Mouse (Mus musculus): ENCODE data around the gene Itpr1. TPM values are rescaled to one million over a fixed set of nuclear protein-coding genes. Genes with fewer than 3 reads are reported as not detected.

Gene Itpr1
- polyA plus RNA-seq, 1 experiment from 2014 or later: 15.7 TPM

DNA sequence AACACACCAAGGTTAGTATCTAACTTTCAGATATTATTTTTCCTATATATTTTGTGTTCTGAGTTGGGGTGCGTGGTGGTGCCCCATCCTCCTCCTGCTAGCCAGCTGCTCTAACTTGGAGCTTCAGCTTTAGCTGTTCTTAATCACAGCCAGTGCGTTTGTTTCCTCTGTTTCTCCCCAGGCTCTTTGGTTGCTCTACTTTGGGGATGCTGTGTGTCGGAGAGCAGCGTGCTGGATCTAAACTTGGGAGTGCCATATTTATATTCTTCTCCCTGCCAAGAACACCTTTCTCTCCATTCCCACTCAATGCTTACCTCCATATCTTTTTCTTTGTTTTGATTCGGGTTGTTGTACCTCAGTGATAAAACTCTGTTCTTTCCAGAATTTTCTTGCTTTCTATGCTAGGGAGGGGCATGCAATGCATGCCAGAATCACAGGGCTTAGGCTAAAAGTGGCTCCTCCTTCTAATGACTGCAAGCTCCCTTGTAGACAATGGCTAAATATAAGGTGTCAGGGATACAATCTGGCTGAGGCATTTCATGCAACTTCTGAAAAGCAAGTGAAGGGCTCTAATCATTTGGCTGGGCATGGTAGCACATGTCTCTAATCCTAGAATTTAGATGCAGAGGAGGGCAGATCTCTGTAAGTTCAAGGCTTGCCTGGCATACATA is 381.4 kb downstream of the Itpr1 start:
- no peak overlapping the region for H3K4me2 ChIP-seq
- no peak for DNase-seq

GRCm38 (mm10) chr6:108598691-108599090 is 385.8 kb downstream of the Itpr1 start:
- Histone ChIP-seq H3K9me3 (ENCODE audit: low read depth, low read length) (no peaks in the 10 kb centered on the region), H3K9ac (no peak overlapping the region), H3K27me3 (ENCODE audit: insufficient read depth, low read length) (no peaks in the 10 kb centered on the region), H3K4me2 (no peak overlapping the region), H3K36me3 (ENCODE audit: insufficient read depth) (no peaks in the 10 kb centered on the region), H3K4me1 (ENCODE audit: insufficient read depth) (no peaks in the 10 kb centered on the region), H3K27ac (ENCODE audit: low read depth) (no peak overlapping the region), H3K4me3 (ENCODE audit: low read depth, low read length) (no peak overlapping the region)
- WGBS: 81% methylated on average over 4 of the region's 4 CpGs
- no peak for DNase-seq
- no peak for TF ChIP-seq CTCF (IDR thresholded peaks at IDR 0.05; ENCODE audit: low read depth)
- ATAC-seq (ENCODE audit: insufficient read depth): no peak

More for the DNA sequence above, 381.4 kb downstream of the Itpr1 start:
- H3K27ac ChIP-seq (ENCODE audit: low read depth): no peak overlapping the region
- no peak for TF ChIP-seq CTCF (IDR thresholded peaks at IDR 0.05; ENCODE audit: low read depth)
- H3K27me3 ChIP-seq (ENCODE audit: insufficient read depth, low read length): no peaks in the 10 kb centered on the region
- no peak overlapping the region for H3K4me3 ChIP-seq (ENCODE audit: low read depth, low read length)
- H3K36me3 ChIP-seq (ENCODE audit: insufficient read depth): no peaks in the 10 kb centered on the region
- H3K9ac ChIP-seq: no peak overlapping the region
- no peak for ATAC-seq (ENCODE audit: insufficient read depth)
- no peaks in the 10 kb centered on the region for H3K9me3 ChIP-seq (ENCODE audit: low read depth, low read length)
- no peaks in the 10 kb centered on the region for H3K4me1 ChIP-seq (ENCODE audit: insufficient read depth)
- WGBS: 78% methylated on average over 5 of the region's 5 CpGs

DNA sequence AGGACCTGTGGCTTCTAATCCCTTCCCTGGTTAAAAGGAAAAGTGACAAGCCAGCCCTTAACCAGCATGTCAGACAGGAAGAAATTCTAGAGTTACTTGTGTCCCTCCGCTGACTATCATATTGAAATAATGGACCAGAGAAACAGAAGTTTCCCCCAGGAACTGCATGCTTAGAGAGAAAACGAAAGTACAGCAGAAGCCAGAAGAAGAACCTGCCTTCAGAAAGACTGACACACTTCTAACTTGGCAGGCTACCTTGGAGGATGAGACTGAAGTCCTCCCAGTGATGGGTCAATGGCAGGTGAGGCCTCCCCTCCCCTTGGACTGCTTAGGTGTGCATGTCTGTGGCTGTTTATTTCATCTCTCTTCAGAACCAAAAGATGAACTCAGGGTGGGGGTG is 386.4 kb downstream of the Itpr1 start:
- no peak overlapping the region for H3K4me2 ChIP-seq
- H3K27me3 ChIP-seq (ENCODE audit: insufficient read depth, low read length): no peaks in the 10 kb centered on the region
- no peak for TF ChIP-seq CTCF (IDR thresholded peaks at IDR 0.05; ENCODE audit: low read depth)
- H3K4me3 ChIP-seq (ENCODE audit: low read depth, low read length): no peak overlapping the region
- no peak overlapping the region for H3K9ac ChIP-seq
- 83% methylated on average over 2 of the region's 2 CpGs for WGBS
- DNase-seq (no peak), ATAC-seq (ENCODE audit: insufficient read depth) (no peak)
- H3K36me3 ChIP-seq (ENCODE audit: insufficient read depth): no peaks in the 10 kb centered on the region
- H3K27ac ChIP-seq (ENCODE audit: low read depth): no peak overlapping the region
- H3K4me1 ChIP-seq (ENCODE audit: insufficient read depth): no peaks in the 10 kb centered on the region
- no peaks in the 10 kb centered on the region for H3K9me3 ChIP-seq (ENCODE audit: low read depth, low read length)

Small RNA genes within 50 kb of the gene (microRNA-seq; reads per million reads assigned to microRNA genes)
- gene Mir7661 (ENCODE audit: borderline number of aligned reads): not detected

Other genes starting within 250 kb of the Itpr1 start
- gene Setmar, start 148.1 kb upstream of the Itpr1 start, polyA plus RNA-seq (2014; fragmentation: Nextera tagmentation; extraction: Ambion mirVana): 6.0 and 6.9 TPM in 2 replicates
- gene Sumf1, start 27.5 kb upstream of the Itpr1 start, polyA plus RNA-seq (2014; fragmentation: Nextera tagmentation; extraction: Ambion mirVana): 28.0 and 28.4 TPM in 2 replicates